Mouse (Mus musculus): ENCODE data around the gene Ccdc172.
A peak's percentile ranks its signal among the peaks of the same experiment; 100 is the strongest.

DNA sequence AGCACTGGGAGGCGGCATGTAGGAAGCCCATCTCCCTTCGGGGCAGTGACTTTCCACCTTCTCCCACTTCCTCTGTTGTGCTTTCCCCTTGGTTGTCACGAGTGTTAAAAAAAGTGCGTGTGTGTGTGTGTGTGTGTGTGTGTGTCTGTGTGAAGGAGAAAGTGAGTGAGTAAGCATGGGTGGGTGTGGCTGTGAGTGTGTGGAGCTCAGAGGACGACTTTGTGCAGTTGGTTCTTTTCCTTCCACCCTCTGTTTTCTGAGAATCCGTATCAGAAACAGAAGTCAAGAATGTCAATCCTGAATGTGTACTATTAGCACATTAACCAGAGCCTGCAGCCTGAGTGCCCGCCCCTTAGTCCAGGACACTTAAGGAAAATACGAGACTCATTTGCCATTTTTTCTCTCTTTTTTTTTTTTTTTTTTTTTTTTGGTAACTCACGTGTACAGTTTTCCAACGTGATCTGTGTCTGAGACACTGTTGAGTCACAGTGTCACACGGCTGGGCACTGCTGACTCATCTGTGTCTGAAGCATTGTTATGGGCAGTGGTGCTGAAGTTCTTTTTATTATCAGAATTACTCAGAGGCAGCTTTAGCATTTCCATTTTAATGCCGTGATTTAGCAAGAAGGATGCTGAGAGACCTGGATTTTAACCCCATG, 12.1 kb downstream of the Ccdc172 start:
- no peak for TF ChIP-seq CTCF (IDR thresholded peaks at IDR 0.05; ENCODE audit: control insufficient read depth, insufficient read depth, insufficient read length)
- TF ChIP-seq CEBPB (IDR thresholded peaks at IDR 0.05; ENCODE audit: low read depth) = no peak
- TF ChIP-seq USF1 (IDR thresholded peaks at IDR 0.05; ENCODE audit: low read depth) = peak; percentile 84
- TF ChIP-seq MAX (IDR thresholded peaks at IDR 0.05) = no peak
- peak; percentile 33 for TF ChIP-seq MYOD1 (IDR thresholded peaks at IDR 0.05; ENCODE audit: control insufficient read depth, insufficient read length, low read depth)
- peak; percentile 94 for TF ChIP-seq FOSL1 (IDR thresholded peaks at IDR 0.05; ENCODE audit: insufficient read depth, low read length, poor library complexity, severe bottlenecking)

Data from C2C12 (cell line).